Mouse (Mus musculus): ENCODE data around the gene Cox16. TPM values are rescaled to one million over a fixed set of nuclear protein-coding genes. Genes with fewer than 3 reads are reported as not detected.

The Cox16 gene
- polyA plus RNA-seq, 1 experiment from 2014 or later, result 91.8 TPM

DNA sequence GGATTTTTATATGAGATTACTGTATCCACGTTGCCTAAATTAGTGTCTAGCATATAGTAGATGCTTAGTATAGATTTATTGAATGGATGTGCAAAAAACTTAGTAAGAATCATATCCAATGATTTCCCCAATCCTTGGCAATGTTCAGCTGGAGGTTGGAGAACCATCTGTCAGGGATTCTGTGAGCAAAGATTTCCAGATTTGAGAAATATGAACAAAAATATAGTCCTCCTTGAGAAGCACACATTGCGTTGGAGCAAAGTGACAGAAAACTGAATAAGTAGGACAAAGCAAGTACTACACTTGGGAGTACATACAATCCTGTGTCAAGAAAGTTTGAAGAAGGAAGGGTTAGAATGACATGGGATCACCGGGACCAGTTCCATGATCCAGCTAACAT, 160.8 kb downstream of the Cox16 start:
- WGBS, result 89% methylated on average over 3 of the region's 3 CpGs
- Histone ChIP-seq H3K27ac (replicated peaks) (no peak overlapping the region), H3K36me3 (no peaks in the 10 kb centered on the region), H3K9ac (no peak overlapping the region), H3K4me3 (no peak overlapping the region), H3K4me1 (peaks cover 13% of the 10 kb centered on the region), H3K27me3 (replicated peaks) (peaks cover 12% of the 10 kb centered on the region), H3K9me3 (no peaks in the 10 kb centered on the region), H3K4me2 (no peak overlapping the region)
- no peak for ATAC-seq (ENCODE audit: extremely low read depth, insufficient number of reproducible peaks, low FRiP score, low TSS enrichment)

DNA sequence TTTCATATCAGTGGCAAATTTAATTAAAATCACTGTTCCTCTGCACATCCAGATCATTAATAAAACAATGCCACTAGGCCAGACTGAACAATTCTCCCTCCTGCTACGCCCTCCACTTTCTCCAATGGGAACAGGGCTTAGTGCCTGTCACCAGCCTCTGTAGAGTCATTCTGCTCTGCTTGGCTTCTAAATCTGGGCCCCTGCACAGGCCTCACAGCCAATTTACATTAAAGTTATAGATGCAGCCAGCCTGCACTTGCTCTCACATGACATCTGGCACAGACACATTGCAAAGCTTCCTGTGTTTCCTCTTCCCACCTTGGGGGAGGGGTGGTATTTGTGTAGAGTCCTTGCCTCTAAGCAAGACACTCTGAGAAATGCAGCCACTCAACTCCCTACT, 163.9 kb downstream of the Cox16 start:
- Histone ChIP-seq H3K9ac (no peak overlapping the region), H3K36me3 (no peaks in the 10 kb centered on the region), H3K4me3 (no peak overlapping the region), H3K9me3 (no peaks in the 10 kb centered on the region), H3K4me1 (peaks cover 13% of the 10 kb centered on the region), H3K27ac (replicated peaks) (0 out of 2 replicates have a peak overlapping the region, but pooled peaks have one; percentile 37), H3K27me3 (replicated peaks) (no peaks in the 10 kb centered on the region), H3K4me2 (no peak overlapping the region)
- no peak for ATAC-seq (ENCODE audit: extremely low read depth, insufficient number of reproducible peaks, low FRiP score, low TSS enrichment)
- 48% methylated on average over 1 of the region's 1 CpGs for WGBS

DNA sequence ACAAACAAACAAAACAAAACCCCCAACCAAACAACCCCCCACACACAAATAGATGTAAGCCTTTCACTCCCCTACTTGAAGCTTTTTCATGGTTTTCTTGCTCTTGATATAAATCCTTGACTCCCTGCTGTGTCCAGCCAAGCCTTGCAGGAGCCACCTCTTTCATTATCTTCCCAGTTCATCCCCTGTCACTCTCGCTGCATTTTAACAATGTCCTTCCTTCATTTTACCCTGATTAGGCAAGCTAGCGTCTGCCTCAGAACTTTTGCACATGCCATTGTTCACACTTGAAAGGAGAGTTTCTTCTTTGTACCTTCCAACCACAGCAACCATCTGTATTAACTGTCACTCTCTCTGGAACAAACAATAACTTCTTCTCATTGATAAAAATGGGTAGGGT, 167.1 kb downstream of the Cox16 start:
- H3K9ac ChIP-seq, result no peak overlapping the region
- no peaks in the 10 kb centered on the region for H3K27me3 ChIP-seq (replicated peaks)
- WGBS, result 40% methylated on average over 2 of the region's 2 CpGs
- no peak overlapping the region for H3K4me3 ChIP-seq
- H3K4me1 ChIP-seq, result peaks cover 13% of the 10 kb centered on the region
- no peak overlapping the region for H3K27ac ChIP-seq (replicated peaks)
- H3K36me3 ChIP-seq, result no peaks in the 10 kb centered on the region
- H3K9me3 ChIP-seq, result no peaks in the 10 kb centered on the region
- no peak overlapping the region for H3K4me2 ChIP-seq
- ATAC-seq (ENCODE audit: extremely low read depth, insufficient number of reproducible peaks, low FRiP score, low TSS enrichment), result no peak

DNA sequence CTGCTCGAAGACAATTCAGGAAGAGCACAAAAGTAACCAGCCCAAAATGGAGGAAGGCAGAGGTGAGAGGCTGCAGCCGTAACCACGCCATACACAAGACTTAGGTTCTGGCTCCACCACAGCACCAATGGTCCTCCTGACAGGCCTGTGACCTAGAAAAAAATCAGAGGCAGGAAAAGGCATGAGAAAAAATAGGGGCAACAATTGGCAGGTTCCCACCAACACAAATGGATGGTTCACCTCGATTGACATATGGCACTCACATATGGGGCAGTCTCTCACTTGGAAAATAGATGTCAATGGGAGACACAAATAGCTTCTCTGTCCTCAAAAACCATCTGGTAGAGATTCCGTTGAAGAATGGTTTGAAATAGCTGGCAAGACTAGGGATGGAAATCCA, 169.0 kb downstream of the Cox16 start:
- Histone ChIP-seq H3K27ac (replicated peaks) (no peak overlapping the region), H3K4me3 (no peak overlapping the region), H3K4me2 (no peak overlapping the region), H3K4me1 (peaks cover 7% of the 10 kb centered on the region), H3K9me3 (no peaks in the 10 kb centered on the region), H3K36me3 (no peaks in the 10 kb centered on the region), H3K27me3 (replicated peaks) (no peaks in the 10 kb centered on the region), H3K9ac (no peak overlapping the region)
- ATAC-seq (ENCODE audit: extremely low read depth, insufficient number of reproducible peaks, low FRiP score, low TSS enrichment), result no peak
- 76% methylated on average over 5 of the region's 5 CpGs for WGBS

Other genes starting within 250 kb of the Cox16 start
- 0.20 and 0.44 TPM in 2 replicates for gene Slc8a3, start 151.9 kb downstream of the Cox16 start, polyA plus RNA-seq (2015; fragmentation: Nextera tagmentation; extraction: Ambion mirVana)
- gene Gm4787, start 105.7 kb downstream of the Cox16 start, polyA plus RNA-seq (2015; fragmentation: Nextera tagmentation; extraction: Ambion mirVana), result 0.09 and 0.11 TPM in 2 replicates
- gene Adam4, start 63.2 kb downstream of the Cox16 start, polyA plus RNA-seq (2015; fragmentation: Nextera tagmentation; extraction: Ambion mirVana), result 0.39 and 0.45 TPM in 2 replicates
- 20.9 and 25.3 TPM in 2 replicates for gene Gm20498, start 47.8 kb upstream of the Cox16 start, polyA plus RNA-seq (2015; fragmentation: Nextera tagmentation; extraction: Ambion mirVana)
- 29.1 and 31.8 TPM in 2 replicates for gene Synj2bp, start 47.8 kb upstream of the Cox16 start, polyA plus RNA-seq (2015; fragmentation: Nextera tagmentation; extraction: Ambion mirVana)
- 0.11 and 0.19 TPM in 2 replicates for gene Adam21, start 83.3 kb upstream of the Cox16 start, polyA plus RNA-seq (2015; fragmentation: Nextera tagmentation; extraction: Ambion mirVana)
- gene Med6, start 109.9 kb upstream of the Cox16 start, polyA plus RNA-seq (2015; fragmentation: Nextera tagmentation; extraction: Ambion mirVana), result 54.3 and 55.2 TPM in 2 replicates
- gene Ttc9, start 146.1 kb upstream of the Cox16 start, polyA plus RNA-seq (2015; fragmentation: Nextera tagmentation; extraction: Ambion mirVana), result 3.9 and 5.1 TPM in 2 replicates

Measured in heart, embryonic 13.5 days (tissue).